Mouse (Mus musculus): ENCODE results near the gene Lce1k. TPM values are rescaled to one million over a fixed set of nuclear protein-coding genes. Genes with fewer than 3 reads are reported as not detected.
"Not testable (repeated sequence)": the region's sequence is repeated elsewhere in the genome, so short reads cannot be mapped to it uniquely, and the experiment has no call there.

Lce1k gene
- polyA plus RNA-seq (2015; fragmentation: Nextera tagmentation; extraction: Ambion mirVana), result not detected in 2 replicates

GRCm38 (mm10) chr3:92807791-92808190, at the start of gene Lce1k:
Lce1k (minus strand) TSS chr3:92807891.
- no peaks in the 10 kb centered on the region for H3K9me3 ChIP-seq (replicated peaks; ENCODE audit: control insufficient read depth, low read length)
- no peak within 1 kb of the TSS for H3K9ac ChIP-seq (ENCODE audit: low read length)
- H3K27me3 ChIP-seq (ENCODE audit: control insufficient read depth, insufficient read depth, low read length), result no peaks in the 10 kb centered on the region
- no peak within 1 kb of the TSS for H3K27ac ChIP-seq (ENCODE audit: low read length)
- H3K36me3 ChIP-seq (ENCODE audit: control insufficient read depth, insufficient read depth), result no peaks in the 10 kb centered on the region
- ATAC-seq (replicated peaks; ENCODE audit: extremely low read depth, insufficient read depth, low FRiP score), result no peak
- H3K4me3 ChIP-seq (ENCODE audit: low read length), result no peak within 1 kb of the TSS
- no peak within 1 kb of the TSS for H3K4me2 ChIP-seq (ENCODE audit: low read depth, low read length)
- no peaks in the 10 kb centered on the region for H3K4me1 ChIP-seq (ENCODE audit: control insufficient read depth, insufficient read depth, low read length)

DNA sequence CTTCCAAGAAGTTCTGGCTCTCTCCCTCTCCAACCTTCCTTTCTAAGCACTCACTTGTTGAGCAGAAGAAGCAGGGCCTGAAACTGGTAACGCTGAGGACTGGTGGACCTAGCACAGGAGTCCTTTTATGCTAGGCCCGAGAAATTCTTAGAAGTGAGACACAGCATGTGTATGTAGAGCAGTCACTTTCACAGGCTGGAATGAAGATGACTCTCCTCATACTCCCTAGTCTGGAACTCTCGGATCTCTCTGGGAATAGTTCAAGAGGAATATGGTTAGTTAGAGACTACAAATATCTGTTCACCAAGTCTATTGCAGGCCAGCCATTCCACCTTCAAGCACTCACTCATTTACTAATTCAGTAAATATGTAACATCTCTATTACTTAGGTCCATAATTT, 43.5 kb upstream of the Lce1k start, which contains the start of gene Lce1l:
Gene Lce1l, minus strand, starts transcription at position 101 of the 400 bp plus-strand sequence.
- Histone ChIP-seq H3K36me3 (ENCODE audit: control insufficient read depth, insufficient read depth) (no peaks in the 10 kb centered on the region), H3K9ac (ENCODE audit: low read length) (no peak within 1 kb of the TSS), H3K4me2 (ENCODE audit: low read depth, low read length) (no peak within 1 kb of the TSS), H3K27me3 (ENCODE audit: control insufficient read depth, insufficient read depth, low read length) (no peaks in the 10 kb centered on the region), H3K9me3 (replicated peaks; ENCODE audit: control insufficient read depth, low read length) (no peaks in the 10 kb centered on the region), H3K4me3 (ENCODE audit: low read length) (no peak within 1 kb of the TSS), H3K27ac (ENCODE audit: low read length) (no peak within 1 kb of the TSS), H3K4me1 (ENCODE audit: control insufficient read depth, insufficient read depth, low read length) (no peaks in the 10 kb centered on the region)
- no peak for ATAC-seq (replicated peaks; ENCODE audit: extremely low read depth, insufficient read depth, low FRiP score)
- WGBS, result 75% methylated on average over 3 of the region's 3 CpGs

GRCm38 (mm10) chr3:92827108-92827507, 19.4 kb upstream of the Lce1k start, which contains the start of gene Kprp:
Kprp (minus strand) TSS chr3:92827247.
- Histone ChIP-seq H3K4me3 (ENCODE audit: low read length) (no peak within 1 kb of the TSS), H3K4me2 (ENCODE audit: low read depth, low read length) (no peak within 1 kb of the TSS), H3K36me3 (ENCODE audit: control insufficient read depth, insufficient read depth) (no peaks in the 10 kb centered on the region), H3K9ac (ENCODE audit: low read length) (no peak within 1 kb of the TSS), H3K4me1 (ENCODE audit: control insufficient read depth, insufficient read depth, low read length) (no peaks in the 10 kb centered on the region), H3K9me3 (replicated peaks; ENCODE audit: control insufficient read depth, low read length) (no peaks in the 10 kb centered on the region), H3K27me3 (ENCODE audit: control insufficient read depth, insufficient read depth, low read length) (no peaks in the 10 kb centered on the region), H3K27ac (ENCODE audit: low read length) (no peak within 1 kb of the TSS)
- WGBS, result 11% methylated on average over 1 of the region's 1 CpGs
- ATAC-seq (replicated peaks; ENCODE audit: extremely low read depth, insufficient read depth, low FRiP score), result no peak

DNA sequence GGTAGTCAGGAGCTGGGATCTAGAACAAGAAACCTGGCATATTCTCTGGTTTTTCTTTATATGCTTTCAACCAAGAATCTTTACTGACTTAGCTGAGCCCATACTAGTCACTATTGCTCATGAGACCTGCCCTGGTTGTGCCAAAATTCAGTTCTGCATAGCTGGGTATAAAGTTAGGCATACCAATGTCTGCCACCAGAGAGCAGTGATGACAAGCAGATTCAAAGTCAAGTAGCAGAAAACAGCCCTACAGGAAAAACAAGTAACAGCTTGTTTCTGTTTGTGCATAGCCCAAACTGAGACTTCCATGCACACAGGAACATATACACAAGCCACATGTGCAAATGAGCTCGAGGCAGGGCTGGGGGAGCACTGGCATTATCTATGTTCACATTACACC, 18.1 kb upstream of the Lce1k start:
- no peak overlapping the region for H3K4me2 ChIP-seq (ENCODE audit: low read depth, low read length)
- H3K36me3 ChIP-seq (ENCODE audit: control insufficient read depth, insufficient read depth), result no peaks in the 10 kb centered on the region
- 20% methylated on average over 1 of the region's 1 CpGs for WGBS
- ATAC-seq (replicated peaks; ENCODE audit: extremely low read depth, insufficient read depth, low FRiP score), result no peak
- no peak overlapping the region for H3K9ac ChIP-seq (ENCODE audit: low read length)
- no peak overlapping the region for H3K27ac ChIP-seq (ENCODE audit: low read length)
- no peaks in the 10 kb centered on the region for H3K9me3 ChIP-seq (replicated peaks; ENCODE audit: control insufficient read depth, low read length)
- H3K4me1 ChIP-seq (ENCODE audit: control insufficient read depth, insufficient read depth, low read length), result no peaks in the 10 kb centered on the region
- H3K27me3 ChIP-seq (ENCODE audit: control insufficient read depth, insufficient read depth, low read length), result no peaks in the 10 kb centered on the region
- H3K4me3 ChIP-seq (ENCODE audit: low read length), result no peak overlapping the region

- not testable (repeated sequence) for H3K9ac ChIP-seq (ENCODE audit: low read length); ATAC-seq (replicated peaks; ENCODE audit: extremely low read depth, insufficient read depth, low FRiP score); H3K4me2 ChIP-seq (ENCODE audit: low read depth, low read length); H3K4me3 ChIP-seq (ENCODE audit: low read length); H3K9me3 ChIP-seq (replicated peaks; ENCODE audit: control insufficient read depth, low read length); H3K4me1 ChIP-seq (ENCODE audit: control insufficient read depth, insufficient read depth, low read length); H3K36me3 ChIP-seq (ENCODE audit: control insufficient read depth, insufficient read depth); H3K27me3 ChIP-seq (ENCODE audit: control insufficient read depth, insufficient read depth, low read length); H3K27ac ChIP-seq (ENCODE audit: low read length)
- WGBS, result 83% methylated on average over 2 of the region's 2 CpGs
Observed at GRCm38 (mm10) chr3:92816036-92816435, 8.3 kb upstream of the Lce1k start.

DNA sequence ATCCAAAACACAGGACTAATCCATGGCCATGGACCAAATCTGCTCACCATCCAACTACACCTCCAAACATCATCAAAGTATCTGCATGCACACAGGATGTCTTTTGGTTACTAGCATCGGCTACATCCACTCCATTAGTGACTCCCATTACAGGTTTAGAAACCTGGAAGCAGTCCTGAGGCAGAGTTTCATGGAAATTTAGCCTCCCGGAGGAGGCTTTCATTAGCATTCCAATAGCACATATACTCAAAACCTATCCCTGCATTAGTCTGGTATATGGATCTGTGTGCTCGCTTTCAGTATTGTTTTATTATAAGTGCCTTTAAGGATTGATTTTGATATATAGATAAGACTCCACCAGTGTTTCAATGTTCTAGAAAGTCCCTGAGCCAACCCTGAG, 7.9 kb upstream of the Lce1k start:
- H3K4me2 ChIP-seq (ENCODE audit: low read depth, low read length), result no peak overlapping the region
- WGBS, result 80% methylated on average over 3 of the region's 3 CpGs
- no peaks in the 10 kb centered on the region for H3K9me3 ChIP-seq (replicated peaks; ENCODE audit: control insufficient read depth, low read length)
- no peak overlapping the region for H3K9ac ChIP-seq (ENCODE audit: low read length)
- H3K36me3 ChIP-seq (ENCODE audit: control insufficient read depth, insufficient read depth), result no peaks in the 10 kb centered on the region
- no peak overlapping the region for H3K27ac ChIP-seq (ENCODE audit: low read length)
- H3K27me3 ChIP-seq (ENCODE audit: control insufficient read depth, insufficient read depth, low read length), result no peaks in the 10 kb centered on the region
- H3K4me1 ChIP-seq (ENCODE audit: control insufficient read depth, insufficient read depth, low read length), result no peaks in the 10 kb centered on the region
- no peak overlapping the region for H3K4me3 ChIP-seq (ENCODE audit: low read length)
- no peak for ATAC-seq (replicated peaks; ENCODE audit: extremely low read depth, insufficient read depth, low FRiP score)

GRCm38 (mm10) chr3:92790414-92790813, 17.3 kb downstream of the Lce1k start, which contains the start of gene Lce1j:
Lce1j (minus strand) TSS chr3:92790514.
- ATAC-seq (replicated peaks; ENCODE audit: extremely low read depth, insufficient read depth, low FRiP score), result no peak
- Histone ChIP-seq H3K9ac (ENCODE audit: low read length) (no peak within 1 kb of the TSS), H3K27me3 (ENCODE audit: control insufficient read depth, insufficient read depth, low read length) (no peaks in the 10 kb centered on the region), H3K4me3 (ENCODE audit: low read length) (no peak within 1 kb of the TSS), H3K9me3 (replicated peaks; ENCODE audit: control insufficient read depth, low read length) (no peaks in the 10 kb centered on the region), H3K36me3 (ENCODE audit: control insufficient read depth, insufficient read depth) (no peaks in the 10 kb centered on the region), H3K4me2 (ENCODE audit: low read depth, low read length) (no peak within 1 kb of the TSS), H3K27ac (ENCODE audit: low read length) (no peak within 1 kb of the TSS), H3K4me1 (ENCODE audit: control insufficient read depth, insufficient read depth, low read length) (no peaks in the 10 kb centered on the region)
- 60% methylated on average over 1 of the region's 1 CpGs for WGBS

- Histone ChIP-seq H3K36me3 (ENCODE audit: control insufficient read depth, insufficient read depth) (no peaks in the 10 kb centered on the region), H3K4me3 (ENCODE audit: low read length) (no peak within 1 kb of the TSS), H3K9me3 (replicated peaks; ENCODE audit: control insufficient read depth, low read length) (no peaks in the 10 kb centered on the region), H3K9ac (ENCODE audit: low read length) (no peak within 1 kb of the TSS), H3K4me2 (ENCODE audit: low read depth, low read length) (no peak within 1 kb of the TSS), H3K27me3 (ENCODE audit: control insufficient read depth, insufficient read depth, low read length) (no peaks in the 10 kb centered on the region), H3K4me1 (ENCODE audit: control insufficient read depth, insufficient read depth, low read length) (no peaks in the 10 kb centered on the region), H3K27ac (ENCODE audit: low read length) (no peak within 1 kb of the TSS)
- no peak for ATAC-seq (replicated peaks; ENCODE audit: extremely low read depth, insufficient read depth, low FRiP score)
- 59% methylated on average over 1 of the region's 1 CpGs for WGBS
Observed at GRCm38 (mm10) chr3:92778799-92779198, 28.9 kb downstream of the Lce1k start, which contains the start of gene Lce1i. Lce1i (minus strand) TSS chr3:92778899.

DNA sequence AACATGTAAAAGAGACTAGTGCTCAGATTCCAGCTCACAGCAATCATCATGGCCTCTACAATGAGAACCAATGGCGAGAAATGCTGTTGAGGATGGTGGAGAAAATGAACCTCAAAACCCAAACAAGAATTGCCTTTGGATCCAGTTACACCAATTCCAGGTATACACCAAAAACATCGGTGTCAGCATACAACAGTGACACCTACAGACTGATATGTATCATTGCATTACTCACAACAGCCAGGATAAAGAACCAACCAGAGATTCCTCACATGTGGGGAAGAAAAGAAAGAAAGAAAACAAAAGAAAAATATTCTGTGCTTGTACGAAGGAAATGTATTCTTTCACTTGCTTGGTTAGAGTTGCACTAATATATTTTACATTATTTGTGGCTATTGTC, 36.1 kb downstream of the Lce1k start:
- Histone ChIP-seq H3K4me2 (ENCODE audit: low read depth, low read length) (no peak overlapping the region), H3K9me3 (replicated peaks; ENCODE audit: control insufficient read depth, low read length) (no peaks in the 10 kb centered on the region), H3K4me1 (ENCODE audit: control insufficient read depth, insufficient read depth, low read length) (no peaks in the 10 kb centered on the region), H3K36me3 (ENCODE audit: control insufficient read depth, insufficient read depth) (no peaks in the 10 kb centered on the region), H3K27me3 (ENCODE audit: control insufficient read depth, insufficient read depth, low read length) (no peaks in the 10 kb centered on the region; the same call in 1 of the 2 replicates), H3K9ac (ENCODE audit: low read length) (no peak overlapping the region), H3K4me3 (ENCODE audit: low read length) (no peak overlapping the region), H3K27ac (ENCODE audit: low read length) (no peak overlapping the region)
- ATAC-seq (replicated peaks; ENCODE audit: extremely low read depth, insufficient read depth, low FRiP score), result no peak
- WGBS, result 18% methylated on average over 3 of the region's 3 CpGs
